Mouse (Mus musculus) heart, embryonic 12.5 days (tissue): ENCODE measurements around the gene Tescl. TPM values are rescaled to one million over a fixed set of nuclear protein-coding genes. Genes with fewer than 3 reads are reported as not detected.
A peak's percentile ranks its signal among the peaks of the same experiment; 100 is the strongest.

Experiments used
- ATAC-seq: fragments of 200-750 bp; cut with Nextera tagmentation; 2 replicates; pipeline ENCODE4 v1.8.0; 2017; ENCODE audit warnings: moderate TSS enrichment, moderate library complexity; ENCODE audit not compliant: insufficient number of reproducible peaks, low FRiP score
- H3K27ac ChIP-seq: fragments of 300-500 bp; sonication (generic); 2 replicates; pipeline ENCODE4 v1.5.1; 2016; ENCODE audit warnings: mild to moderate bottlenecking, moderate library complexity; ENCODE audit not compliant: poor library complexity, severe bottlenecking
- H3K27me3 ChIP-seq: fragments of 300-500 bp; sonication (generic); replicated peaks from 2 replicates; pipeline ENCODE4 v1.6.1; 2016; ENCODE audit warnings: mild to moderate bottlenecking, moderate library complexity
- H3K36me3 ChIP-seq: fragments of 300-500 bp; sonication (generic); 2 replicates; pipeline ENCODE4 v1.6.1; 2016; ENCODE audit warnings: mild to moderate bottlenecking, moderate library complexity
- H3K4me1 ChIP-seq: fragments of 300-500 bp; sonication (generic); replicated peaks from 2 replicates; pipeline ENCODE4 v1.6.1; 2016; ENCODE audit warnings: mild to moderate bottlenecking
- H3K4me2 ChIP-seq: fragments of 300-500 bp; sonication (generic); 2 replicates; pipeline ENCODE4 v1.6.1; 2016; ENCODE audit warnings: mild to moderate bottlenecking, moderate library complexity
- H3K4me3 ChIP-seq: fragments of 300-500 bp; sonication (generic); 2 replicates; pipeline ENCODE4 v1.5.1; 2016; ENCODE audit warnings: mild to moderate bottlenecking
- H3K9ac ChIP-seq: fragments of 300-500 bp; sonication (generic); 2 replicates; pipeline ENCODE4 v1.6.1; 2016; ENCODE audit warnings: mild to moderate bottlenecking, moderate library complexity
- H3K9me3 ChIP-seq: fragments of 300-500 bp; sonication (generic); replicated peaks from 2 replicates; pipeline ENCODE4 v1.6.1; 2016; ENCODE audit warnings: mild to moderate bottlenecking, moderate library complexity
- WGBS: fragments of 180-500 bp; shearing (Covaris S2); methylation state at CpG from one replicate; pipeline ENCODE4 v1.1.7; 2016; 5-methylcytosine and 5-hydroxymethylcytosine counted together
- polyA plus RNA-seq: library from polyadenylated mRNA; unstranded; fragments of >200 nt; fragmentation: Nextera tagmentation; extraction: Ambion mirVana; gene quantifications from 2 replicates; pipeline ENCODE4 v1.2.1, GENCODE M21; 2016

The Tescl gene
- polyA plus RNA-seq, 1 experiment from 2014 or later, result not detected

DNA sequence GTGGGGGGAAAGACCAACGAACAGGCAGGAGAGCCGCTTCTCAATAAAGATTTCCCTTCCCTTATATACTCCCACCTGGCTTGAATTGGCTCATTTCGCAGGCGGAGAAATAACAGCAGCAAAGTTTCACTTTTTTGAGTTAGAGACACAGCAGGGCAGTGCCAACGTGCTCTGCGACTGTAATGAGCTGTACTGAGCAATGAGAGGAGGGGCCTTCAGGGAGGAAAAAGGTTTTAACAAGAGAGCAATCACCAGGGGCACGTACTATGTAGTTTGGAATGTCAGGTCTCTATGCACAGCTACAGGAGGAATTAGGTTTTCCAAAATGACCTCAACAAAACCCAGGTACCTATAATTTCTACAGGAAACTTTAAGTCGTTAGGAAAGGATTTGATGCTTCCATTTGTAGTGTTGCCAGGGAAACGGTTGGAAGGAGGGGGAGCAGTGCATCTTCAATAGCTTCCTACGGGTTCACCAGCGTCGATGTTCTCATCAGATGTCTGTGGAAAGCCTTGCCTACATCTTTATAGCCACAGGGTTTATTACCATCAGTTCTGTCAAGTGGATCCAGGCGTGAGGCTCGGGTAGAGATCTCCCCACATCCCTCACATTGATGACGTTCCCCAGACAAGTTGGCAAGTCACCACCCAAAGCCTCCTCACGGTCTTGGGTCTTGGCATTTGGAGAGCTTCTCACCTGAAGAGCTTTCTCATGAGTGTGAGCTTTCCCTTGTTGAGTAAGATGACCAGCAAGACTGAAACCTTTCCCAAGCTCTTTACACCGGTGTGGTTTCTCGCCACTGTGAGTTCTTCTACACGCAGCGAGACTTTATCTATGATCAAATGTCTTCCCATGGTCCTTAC lies 7.2 kb downstream of the Tescl start:
- H3K27ac ChIP-seq, result no peak overlapping the region
- H3K4me2 ChIP-seq, result peak overlapping the region; percentile 69
- WGBS, result 49% methylated on average over 20 of the region's 20 CpGs
- H3K27me3 ChIP-seq, result peaks cover 6% of the 10 kb centered on the region
- no peaks in the 10 kb centered on the region for H3K36me3 ChIP-seq
- peaks cover 17% of the 10 kb centered on the region for H3K9me3 ChIP-seq
- ATAC-seq, result no peak
- H3K9ac ChIP-seq, result no peak overlapping the region; the same call in 1 of the 2 replicates
- H3K4me3 ChIP-seq, result peak overlapping the region; percentile 43
- no peaks in the 10 kb centered on the region for H3K4me1 ChIP-seq

DNA sequence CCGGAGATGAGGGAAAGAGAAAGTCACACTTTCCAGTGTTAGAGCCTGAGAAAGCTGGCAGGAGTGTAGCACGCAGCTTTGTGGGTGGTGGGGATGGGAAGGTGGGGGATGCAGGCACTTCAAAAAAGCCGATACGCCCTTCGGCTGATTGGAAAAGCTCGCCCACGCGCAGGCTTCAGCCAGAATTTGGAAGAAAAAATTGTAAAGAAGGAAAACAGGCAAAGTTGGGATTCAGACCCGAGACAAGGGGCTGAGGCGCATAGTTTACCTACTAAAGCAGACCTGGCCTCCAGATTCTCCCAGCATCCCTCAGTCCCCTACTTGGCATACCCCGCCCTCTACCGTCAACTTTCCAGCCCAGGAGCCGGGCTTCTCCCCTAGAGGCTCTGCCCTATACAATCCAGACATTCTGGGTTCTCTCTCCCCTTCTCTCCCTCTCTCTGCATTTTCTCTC lies 8.0 kb downstream of the Tescl start:
- no peaks in the 10 kb centered on the region for H3K36me3 ChIP-seq
- H3K9me3 ChIP-seq, result peaks cover 17% of the 10 kb centered on the region
- 5% methylated on average over 13 of the region's 13 CpGs for WGBS
- no peaks in the 10 kb centered on the region for H3K4me1 ChIP-seq
- peak overlapping the region; percentile 44; the same call in 1 of the 2 replicates for H3K9ac ChIP-seq
- peaks cover 6% of the 10 kb centered on the region for H3K27me3 ChIP-seq
- H3K4me2 ChIP-seq, result peak overlapping the region; percentile 69
- ATAC-seq, result no peak
- peak overlapping the region; percentile 43 for H3K4me3 ChIP-seq
- no peak overlapping the region for H3K27ac ChIP-seq

DNA sequence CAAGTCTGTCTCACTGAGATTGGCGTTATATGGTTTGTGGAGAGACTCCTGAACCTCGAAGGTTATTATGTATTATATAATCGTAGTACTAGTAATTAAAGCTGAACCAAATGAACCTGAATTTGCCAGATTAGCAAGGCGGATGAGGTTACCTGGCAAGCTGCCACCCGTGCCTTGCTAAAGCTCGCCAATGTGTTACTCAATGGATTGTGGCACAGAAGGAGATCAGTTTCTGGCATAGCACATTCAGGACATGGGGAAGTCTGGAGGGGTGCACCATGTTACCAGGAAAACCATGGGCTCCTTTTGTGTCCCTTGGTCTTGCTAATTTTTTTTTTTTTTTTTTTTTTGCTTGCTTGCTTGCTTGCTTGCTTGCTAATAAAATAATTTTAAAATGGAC lies 8.5 kb downstream of the Tescl start:
- Histone ChIP-seq H3K27me3 (peaks cover 6% of the 10 kb centered on the region), H3K9me3 (peaks cover 17% of the 10 kb centered on the region), H3K4me2 (peak overlapping the region; percentile 69; the same call in 1 of the 2 replicates), H3K36me3 (no peaks in the 10 kb centered on the region), H3K4me3 (no peak overlapping the region), H3K4me1 (no peaks in the 10 kb centered on the region), H3K27ac (no peak overlapping the region), H3K9ac (no peak overlapping the region)
- WGBS, result 83% methylated on average over 6 of the region's 6 CpGs
- ATAC-seq, result no peak

DNA sequence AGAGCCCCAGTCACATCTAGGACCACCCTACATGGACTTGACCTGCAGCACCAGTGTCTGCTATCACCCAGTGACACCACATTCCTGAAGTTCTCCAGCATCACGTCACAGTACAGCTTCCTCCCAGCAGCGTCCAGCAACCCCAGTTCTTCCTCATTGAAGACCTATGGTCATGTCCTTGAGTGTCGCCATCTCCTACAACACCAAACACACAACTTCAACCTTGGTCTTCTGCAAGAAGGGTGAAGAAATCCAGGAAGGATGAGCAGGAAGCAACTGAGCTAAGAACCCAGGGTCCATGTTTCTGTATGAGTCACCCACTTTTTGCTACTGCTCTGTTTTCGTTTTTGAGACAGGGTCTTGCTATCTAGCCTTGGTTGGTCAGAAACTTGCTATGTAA lies 11.1 kb downstream of the Tescl start:
- no peak overlapping the region for H3K9ac ChIP-seq
- no peak for ATAC-seq
- H3K9me3 ChIP-seq, result peaks cover 17% of the 10 kb centered on the region

DNA sequence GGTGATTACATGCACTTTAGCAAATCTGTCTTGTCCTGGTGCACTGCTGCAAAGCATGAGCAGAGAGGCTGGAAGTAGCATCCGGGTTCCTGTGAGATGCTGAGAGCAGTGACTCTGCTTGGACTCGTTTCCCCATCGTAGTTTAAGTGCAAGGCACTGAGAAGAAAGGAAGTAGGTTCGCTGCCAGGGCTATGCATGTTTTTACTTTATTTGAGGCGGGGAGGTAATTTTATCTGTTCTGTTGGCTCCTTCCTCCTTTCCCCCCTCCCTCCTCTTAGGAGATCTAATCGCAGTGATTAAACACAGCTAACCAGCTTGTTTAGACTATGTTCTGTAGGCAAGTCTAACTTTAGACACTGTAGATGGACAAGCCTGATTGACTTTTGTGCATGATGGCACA lies 14.8 kb downstream of the Tescl start:
- Histone ChIP-seq H3K9ac (no peak overlapping the region), H3K4me3 (no peak overlapping the region), H3K27ac (no peak overlapping the region), H3K36me3 (no peaks in the 10 kb centered on the region), H3K9me3 (peaks cover 7% of the 10 kb centered on the region), H3K4me1 (peaks cover 6% of the 10 kb centered on the region; the same call in 1 of the 2 replicates), H3K4me2 (no peak overlapping the region), H3K27me3 (no peaks in the 10 kb centered on the region; the same call in 1 of the 2 replicates)
- 64% methylated on average over 6 of the region's 6 CpGs for WGBS
- no peak for ATAC-seq

More for the DNA sequence above, 11.1 kb downstream of the Tescl start:
- Histone ChIP-seq H3K4me2 (no peak overlapping the region), H3K27ac (no peak overlapping the region), H3K4me1 (no peaks in the 10 kb centered on the region), H3K4me3 (no peak overlapping the region), H3K27me3 (peaks cover 6% of the 10 kb centered on the region), H3K36me3 (no peaks in the 10 kb centered on the region)
- WGBS, result 68% methylated on average over 4 of the region's 4 CpGs

DNA sequence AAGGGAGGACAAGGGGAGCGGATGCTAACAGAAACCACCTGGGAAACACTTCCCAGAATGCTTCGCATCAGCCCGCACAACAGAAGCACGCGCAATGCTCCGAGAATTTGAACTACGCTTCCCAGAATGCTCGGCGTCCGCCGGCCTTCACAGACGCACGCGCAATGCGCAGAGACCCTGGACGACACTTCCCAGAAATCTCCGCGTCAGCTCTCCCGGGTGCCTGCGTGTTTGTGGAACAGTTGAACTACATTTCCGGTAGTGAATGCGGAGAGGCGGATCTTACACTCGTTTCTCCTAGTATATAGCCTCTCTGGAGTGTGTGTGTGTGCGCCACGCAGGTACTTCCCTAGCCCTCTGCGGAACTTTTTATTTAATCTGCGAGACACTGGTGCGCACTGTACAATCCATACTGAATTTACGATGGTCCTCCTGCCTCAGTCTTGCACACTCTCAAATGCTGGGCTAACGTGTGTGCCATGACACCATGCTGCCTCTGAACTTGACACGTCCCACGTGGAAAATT lies 17.1 kb downstream of the Tescl start, which contains the start of gene Zfp94:
Gene Zfp94, minus strand, starts transcription at position 100 of the 526 bp plus-strand sequence.
- Histone ChIP-seq H3K27ac (peak within 1 kb of the TSS; percentile 71), H3K4me3 (peak within 1 kb of the TSS; percentile 56), H3K4me2 (peak within 1 kb of the TSS; percentile 80), H3K9me3 (no peaks in the 10 kb centered on the region), H3K36me3 (peaks cover 8% of the 10 kb centered on the region), H3K9ac (peak within 1 kb of the TSS; percentile 80), H3K27me3 (no peaks in the 10 kb centered on the region; the same call in 1 of the 2 replicates), H3K4me1 (peaks cover 6% of the 10 kb centered on the region; the same call in 1 of the 2 replicates)
- 1% methylated on average over 33 of the region's 33 CpGs for WGBS
- ATAC-seq, result peak; percentile 93

DNA sequence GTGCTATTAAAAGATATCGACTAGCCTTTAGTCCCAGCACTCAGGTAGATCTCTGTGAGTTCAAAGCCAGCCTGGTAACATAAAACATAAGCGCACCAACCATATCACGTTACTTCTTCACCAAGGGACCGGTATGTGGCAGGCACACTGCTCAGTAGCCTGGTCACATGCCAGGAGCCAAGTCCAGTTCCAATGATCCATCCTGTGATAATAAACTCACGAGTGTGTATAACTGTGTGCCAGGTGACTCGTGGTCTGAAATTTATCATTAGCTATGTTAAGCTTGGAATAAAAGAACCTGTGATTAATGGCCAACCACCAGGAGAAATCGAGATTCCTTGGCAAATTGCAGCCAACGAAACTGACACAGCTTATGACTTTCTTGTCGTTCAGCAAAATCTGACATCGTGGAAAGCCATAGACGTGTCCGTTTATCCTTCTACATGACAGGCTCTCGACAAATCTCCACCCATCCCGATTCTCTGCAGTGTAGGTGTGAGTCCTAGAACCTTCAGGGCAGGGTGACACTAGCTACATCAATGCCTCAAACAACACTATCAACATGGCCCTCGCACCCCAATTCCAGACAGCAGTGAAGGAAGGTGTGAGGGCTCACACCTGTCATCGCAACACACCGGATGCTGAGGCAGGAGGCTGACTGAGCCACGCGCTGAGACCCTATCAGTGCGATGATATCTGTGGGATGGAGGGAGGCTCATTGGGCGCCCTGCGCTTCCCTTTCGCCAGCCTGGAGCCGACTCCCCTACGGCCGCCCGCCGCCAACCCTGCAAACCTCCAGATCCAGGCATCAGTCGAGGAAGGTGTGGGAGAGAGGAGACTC lies 17.8 kb downstream of the Tescl start:
- no peak overlapping the region for H3K27ac ChIP-seq
- peak; percentile 49; the same call in 1 of the 2 replicates for ATAC-seq
- H3K9me3 ChIP-seq, result no peaks in the 10 kb centered on the region
- peaks cover 15% of the 10 kb centered on the region for H3K36me3 ChIP-seq
- peak overlapping the region; percentile 80 for H3K4me2 ChIP-seq
- H3K9ac ChIP-seq, result peak overlapping the region; percentile 80
- peak overlapping the region; percentile 56 for H3K4me3 ChIP-seq
- no peaks in the 10 kb centered on the region; the same call in 1 of the 2 replicates for H3K27me3 ChIP-seq
- H3K4me1 ChIP-seq, result peaks cover 6% of the 10 kb centered on the region; the same call in 1 of the 2 replicates
- 28% methylated on average over 29 of the region's 29 CpGs for WGBS

DNA sequence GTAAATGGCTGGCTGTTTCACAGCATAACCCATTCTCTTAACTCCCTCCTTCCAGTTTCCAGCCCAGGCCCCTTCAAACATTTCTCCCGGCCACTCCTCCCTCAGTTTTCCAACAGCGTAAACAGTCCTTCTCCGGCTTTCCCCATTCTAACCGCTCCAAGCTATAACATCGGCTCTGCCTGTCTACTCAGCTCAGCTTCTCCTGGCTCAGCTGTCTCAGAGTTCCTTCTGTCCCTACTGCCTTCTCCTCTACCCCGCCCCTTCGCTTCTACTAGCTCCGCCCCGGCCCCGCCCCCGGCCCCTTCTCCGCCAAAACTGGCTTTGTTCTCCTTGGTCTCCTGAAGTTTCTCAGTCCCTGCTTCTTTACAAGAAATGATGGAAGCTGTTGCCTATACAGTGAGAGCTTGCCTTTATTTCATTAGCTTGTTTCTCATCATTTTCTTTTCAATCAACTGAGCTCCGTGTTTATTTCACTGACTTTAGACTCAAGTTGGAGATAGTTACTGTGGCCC lies 32.9 kb downstream of the Tescl start, which contains the start of gene Zfp61:
Gene Zfp61, minus strand, starts transcription at position 462 of the 512 bp plus-strand sequence.
- H3K9ac ChIP-seq, result peak within 1 kb of the TSS; percentile 51; the same call in 1 of the 2 replicates
- ATAC-seq, result peak; percentile 66; the same call in 1 of the 2 replicates

DNA sequence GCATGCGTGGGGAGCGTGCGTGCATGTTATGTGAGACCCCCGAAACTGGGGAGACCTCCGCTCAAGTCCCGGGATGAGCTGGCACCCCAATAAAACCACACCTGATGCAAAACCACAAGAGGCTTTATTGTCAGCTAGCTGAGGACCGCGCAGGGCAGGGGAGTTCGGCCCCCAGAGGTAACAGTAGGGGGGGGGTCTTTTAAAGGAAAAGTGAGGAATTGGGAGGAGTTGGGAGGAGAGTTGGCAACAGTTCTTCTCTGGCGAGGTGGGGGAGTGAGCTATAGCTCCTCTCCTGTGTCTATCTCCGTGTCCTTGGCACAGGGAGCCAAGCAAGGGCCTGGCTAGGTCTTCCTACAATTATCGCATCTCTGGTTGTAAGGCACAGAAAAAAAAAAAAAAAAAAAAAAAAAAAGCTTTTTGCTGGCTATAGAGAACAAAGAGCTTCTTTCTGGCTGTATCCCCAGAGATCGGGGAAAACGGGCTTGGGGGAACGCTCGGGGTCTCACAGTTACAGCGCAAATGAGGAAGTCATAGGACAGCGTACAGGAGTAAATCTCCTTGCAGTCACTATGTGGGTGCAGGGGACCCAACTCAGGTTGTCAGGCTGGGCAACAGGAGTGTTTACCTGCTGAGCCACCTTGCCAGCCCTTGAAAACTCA lies 33.8 kb downstream of the Tescl start:
- no peak for ATAC-seq
- Histone ChIP-seq H3K36me3 (peaks cover 49% of the 10 kb centered on the region), H3K4me1 (peaks cover 11% of the 10 kb centered on the region), H3K9ac (peak overlapping the region; percentile 72), H3K9me3 (no peaks in the 10 kb centered on the region), H3K27ac (peak overlapping the region; percentile 36; the same call in 1 of the 2 replicates), H3K27me3 (no peaks in the 10 kb centered on the region), H3K4me2 (peak overlapping the region; percentile 99), H3K4me3 (peak overlapping the region; percentile 81)
- WGBS, result under 1% methylated on average over 18 of the region's 18 CpGs

More for the DNA sequence above, 32.9 kb downstream of the Tescl start, which contains the start of gene Zfp61:
- H3K4me3 ChIP-seq, result peak within 1 kb of the TSS; percentile 81
- no peaks in the 10 kb centered on the region for H3K27me3 ChIP-seq
- no peak within 1 kb of the TSS; the same call in 1 of the 2 replicates for H3K27ac ChIP-seq
- H3K9me3 ChIP-seq, result no peaks in the 10 kb centered on the region
- H3K4me1 ChIP-seq, result peaks cover 11% of the 10 kb centered on the region
- H3K36me3 ChIP-seq, result peaks cover 42% of the 10 kb centered on the region
- under 1% methylated on average over 13 of the region's 13 CpGs for WGBS
- peak within 1 kb of the TSS; percentile 99 for H3K4me2 ChIP-seq
